Mouse (Mus musculus) limb, embryonic 15.5 days (tissue): ENCODE measurements around the gene Cdhr1. TPM values are rescaled to one million over a fixed set of nuclear protein-coding genes. Genes with fewer than 3 reads are reported as not detected.

ENCODE experiments used
- ATAC-seq: fragments of 200-750 bp; cut with Nextera tagmentation; 2 replicates; pipeline ENCODE4 v1.8.0; 2017; ENCODE audit warnings: low read depth, moderate TSS enrichment; ENCODE audit not compliant: insufficient number of reproducible peaks, low FRiP score, low TSS enrichment
- H3K27ac ChIP-seq: fragments of 300-500 bp; sonication (generic); 2 replicates; pipeline ENCODE4 v1.5.1; 2015; ENCODE audit warnings: moderate library complexity, mild to moderate bottlenecking, inconsistent platforms
- H3K27me3 ChIP-seq: fragments of 300-500 bp; sonication (generic); 2 replicates; pipeline ENCODE4 v1.6.1; 2015; ENCODE audit warnings: inconsistent platforms
- H3K36me3 ChIP-seq: fragments of 300-500 bp; sonication (generic); 2 replicates; pipeline ENCODE4 v1.6.1; 2015; ENCODE audit warnings: inconsistent platforms
- H3K4me1 ChIP-seq: fragments of 300-500 bp; sonication (generic); 2 replicates; pipeline ENCODE4 v1.6.1; 2015; ENCODE audit warnings: inconsistent platforms
- H3K4me2 ChIP-seq: fragments of 300-500 bp; sonication (generic); 2 replicates; pipeline ENCODE4 v1.6.1; 2015; ENCODE audit warnings: mild to moderate bottlenecking, inconsistent platforms
- H3K4me3 ChIP-seq: fragments of 300-500 bp; sonication (generic); 2 replicates; pipeline ENCODE4 v1.5.1; 2015; ENCODE audit warnings: mild to moderate bottlenecking, inconsistent platforms
- H3K9ac ChIP-seq: fragments of 300-500 bp; sonication (generic); 2 replicates; pipeline ENCODE4 v1.6.1; 2015; ENCODE audit warnings: inconsistent platforms
- H3K9me3 ChIP-seq: fragments of 300-500 bp; sonication (generic); 2 replicates; pipeline ENCODE4 v1.6.1; 2016; ENCODE audit warnings: inconsistent platforms
- WGBS: fragments of 180-500 bp; shearing (Covaris S2); methylation state at CpG from one replicate; pipeline ENCODE4 v1.1.7; 2015; 5-methylcytosine and 5-hydroxymethylcytosine counted together
- polyA plus RNA-seq: library from polyadenylated mRNA; unstranded; fragments of >200 nt; fragmentation: Nextera tagmentation; extraction: Ambion mirVana; gene quantifications from 2 replicates; pipeline ENCODE4 v1.2.1, GENCODE M21; 2015

Gene Cdhr1
- polyA plus RNA-seq, 1 experiment from 2014 or later: 0.18 TPM

GRCm38 (mm10) chr14:37111371-37111770 lies 13.2 kb upstream of the Cdhr1 start:
- H3K9ac ChIP-seq: no peak overlapping the region
- no peak overlapping the region for H3K27ac ChIP-seq
- no peak for ATAC-seq
- no peaks in the 10 kb centered on the region for H3K27me3 ChIP-seq
- H3K4me3 ChIP-seq: no peak overlapping the region
- H3K36me3 ChIP-seq: no peaks in the 10 kb centered on the region
- H3K4me2 ChIP-seq: no peak overlapping the region
- peaks cover 3% of the 10 kb centered on the region for H3K4me1 ChIP-seq
- no peaks in the 10 kb centered on the region for H3K9me3 ChIP-seq

GRCm38 (mm10) chr14:37110456-37110855 lies 12.3 kb upstream of the Cdhr1 start:
- no peaks in the 10 kb centered on the region for H3K36me3 ChIP-seq
- H3K9ac ChIP-seq: no peak overlapping the region
- no peak for ATAC-seq
- H3K27me3 ChIP-seq: no peaks in the 10 kb centered on the region
- H3K4me1 ChIP-seq: peaks cover 3% of the 10 kb centered on the region
- no peak overlapping the region for H3K4me2 ChIP-seq
- H3K4me3 ChIP-seq: no peak overlapping the region
- H3K27ac ChIP-seq: no peak overlapping the region
- WGBS: 57% methylated on average over 2 of the region's 2 CpGs
- no peaks in the 10 kb centered on the region for H3K9me3 ChIP-seq

- Histone ChIP-seq H3K4me1 (peaks cover 3% of the 10 kb centered on the region), H3K27me3 (no peaks in the 10 kb centered on the region), H3K4me3 (no peak overlapping the region), H3K4me2 (0 out of 2 replicates have a peak overlapping the region, but pooled peaks have one; percentile 8), H3K9ac (no peak overlapping the region), H3K36me3 (no peaks in the 10 kb centered on the region), H3K27ac (no peak overlapping the region), H3K9me3 (no peaks in the 10 kb centered on the region)
- 9% methylated on average over 9 of the region's 9 CpGs for WGBS
- ATAC-seq: no peak
Observed at GRCm38 (mm10) chr14:37109975-37110374, 11.8 kb upstream of the Cdhr1 start.

- H3K4me1 ChIP-seq: peaks cover 3% of the 10 kb centered on the region
- H3K27me3 ChIP-seq: no peaks in the 10 kb centered on the region
- no peaks in the 10 kb centered on the region for H3K36me3 ChIP-seq
- no peaks in the 10 kb centered on the region for H3K9me3 ChIP-seq
- H3K27ac ChIP-seq: no peak overlapping the region
- H3K4me3 ChIP-seq: no peak overlapping the region
- ATAC-seq: no peak
- no peak overlapping the region for H3K9ac ChIP-seq
- WGBS: 39% methylated on average over 8 of the region's 8 CpGs
- no peak overlapping the region for H3K4me2 ChIP-seq
Observed at GRCm38 (mm10) chr14:37109460-37109859, 11.3 kb upstream of the Cdhr1 start.

GRCm38 (mm10) chr14:37105846-37106245 lies 7.7 kb upstream of the Cdhr1 start:
- Histone ChIP-seq H3K27ac (no peak overlapping the region), H3K4me1 (peaks cover 3% of the 10 kb centered on the region), H3K4me2 (no peak overlapping the region), H3K36me3 (no peaks in the 10 kb centered on the region), H3K9me3 (no peaks in the 10 kb centered on the region), H3K27me3 (no peaks in the 10 kb centered on the region), H3K9ac (no peak overlapping the region), H3K4me3 (no peak overlapping the region)
- ATAC-seq: no peak
- WGBS: 26% methylated on average over 7 of the region's 7 CpGs

- Histone ChIP-seq H3K4me3 (no peak overlapping the region), H3K9me3 (no peaks in the 10 kb centered on the region), H3K27me3 (no peaks in the 10 kb centered on the region), H3K27ac (no peak overlapping the region), H3K4me1 (no peaks in the 10 kb centered on the region; the same call in 1 of the 2 replicates), H3K36me3 (no peaks in the 10 kb centered on the region), H3K9ac (no peak overlapping the region), H3K4me2 (no peak overlapping the region)
- WGBS: 47% methylated on average over 5 of the region's 5 CpGs
- ATAC-seq: no peak
Observed at GRCm38 (mm10) chr14:37104747-37105146, 6.6 kb upstream of the Cdhr1 start.

GRCm38 (mm10) chr14:37102484-37102883 lies 4.3 kb upstream of the Cdhr1 start:
- H3K4me3 ChIP-seq: no peak overlapping the region
- no peak overlapping the region for H3K9ac ChIP-seq
- no peak overlapping the region for H3K27ac ChIP-seq
- peaks cover 18% of the 10 kb centered on the region for H3K27me3 ChIP-seq
- no peak overlapping the region for H3K4me2 ChIP-seq
- ATAC-seq: no peak
- H3K9me3 ChIP-seq: no peaks in the 10 kb centered on the region
- peaks cover 9% of the 10 kb centered on the region for H3K4me1 ChIP-seq
- no peaks in the 10 kb centered on the region for H3K36me3 ChIP-seq
- WGBS: 66% methylated on average over 3 of the region's 3 CpGs

- Histone ChIP-seq H3K9ac (no peak overlapping the region), H3K27me3 (peaks cover 26% of the 10 kb centered on the region), H3K36me3 (no peaks in the 10 kb centered on the region), H3K4me3 (no peak overlapping the region), H3K27ac (no peak overlapping the region), H3K4me2 (no peak overlapping the region), H3K9me3 (no peaks in the 10 kb centered on the region), H3K4me1 (peaks cover 9% of the 10 kb centered on the region)
- ATAC-seq: no peak
- 75% methylated on average over 5 of the region's 5 CpGs for WGBS
Observed at GRCm38 (mm10) chr14:37101531-37101930, 3.4 kb upstream of the Cdhr1 start.

- H3K4me1 ChIP-seq: peaks cover 9% of the 10 kb centered on the region
- no peak overlapping the region for H3K9ac ChIP-seq
- WGBS: 77% methylated on average over 4 of the region's 4 CpGs
- no peaks in the 10 kb centered on the region for H3K36me3 ChIP-seq
- peaks cover 30% of the 10 kb centered on the region for H3K27me3 ChIP-seq
- H3K4me2 ChIP-seq: no peak overlapping the region
- no peak overlapping the region for H3K27ac ChIP-seq
- no peaks in the 10 kb centered on the region for H3K9me3 ChIP-seq
- H3K4me3 ChIP-seq: no peak overlapping the region
- ATAC-seq: no peak
Observed at GRCm38 (mm10) chr14:37095556-37095955, 2.6 kb downstream of the Cdhr1 start.

- peaks cover 30% of the 10 kb centered on the region for H3K27me3 ChIP-seq
- H3K9me3 ChIP-seq: no peaks in the 10 kb centered on the region
- H3K4me1 ChIP-seq: peaks cover 9% of the 10 kb centered on the region
- H3K9ac ChIP-seq: no peak overlapping the region
- H3K4me3 ChIP-seq: no peak overlapping the region
- 78% methylated on average over 6 of the region's 6 CpGs for WGBS
- H3K4me2 ChIP-seq: no peak overlapping the region
- no peak for ATAC-seq
- H3K27ac ChIP-seq: no peak overlapping the region
- no peaks in the 10 kb centered on the region for H3K36me3 ChIP-seq
Observed at GRCm38 (mm10) chr14:37094436-37094835, 3.7 kb downstream of the Cdhr1 start.

- H3K4me3 ChIP-seq: no peak overlapping the region
Observed at GRCm38 (mm10) chr14:37083755-37084154, 14.4 kb downstream of the Cdhr1 start.

GRCm38 (mm10) chr14:37080724-37081123 lies 17.4 kb downstream of the Cdhr1 start:
- no peaks in the 10 kb centered on the region for H3K4me1 ChIP-seq
- 74% methylated on average over 1 of the region's 1 CpGs for WGBS
- ATAC-seq: no peak
- H3K27me3 ChIP-seq: no peaks in the 10 kb centered on the region
- no peak overlapping the region for H3K4me2 ChIP-seq
- no peak overlapping the region for H3K4me3 ChIP-seq
- no peak overlapping the region for H3K9ac ChIP-seq
- H3K36me3 ChIP-seq: no peaks in the 10 kb centered on the region
- H3K9me3 ChIP-seq: no peaks in the 10 kb centered on the region
- H3K27ac ChIP-seq: no peak overlapping the region

More at GRCm38 (mm10) chr14:37083755-37084154, 14.4 kb downstream of the Cdhr1 start:
- no peaks in the 10 kb centered on the region for H3K36me3 ChIP-seq
- H3K27ac ChIP-seq: no peak overlapping the region
- 29% methylated on average over 4 of the region's 4 CpGs for WGBS
- no peaks in the 10 kb centered on the region for H3K27me3 ChIP-seq
- no peaks in the 10 kb centered on the region for H3K4me1 ChIP-seq
- ATAC-seq: no peak
- no peak overlapping the region for H3K9ac ChIP-seq
- H3K9me3 ChIP-seq: no peaks in the 10 kb centered on the region
- H3K4me2 ChIP-seq: no peak overlapping the region

GRCm38 (mm10) chr14:37068516-37068915 lies 29.6 kb downstream of the Cdhr1 start:
- ATAC-seq: no peak
- 14% methylated on average over 9 of the region's 9 CpGs for WGBS

More at GRCm38 (mm10) chr14:37068516-37068915, 29.6 kb downstream of the Cdhr1 start:
- no peaks in the 10 kb centered on the region for H3K4me1 ChIP-seq
- no peaks in the 10 kb centered on the region for H3K36me3 ChIP-seq
- H3K4me2 ChIP-seq: no peak overlapping the region
- no peaks in the 10 kb centered on the region for H3K9me3 ChIP-seq
- H3K27me3 ChIP-seq: no peaks in the 10 kb centered on the region
- no peak overlapping the region for H3K27ac ChIP-seq
- no peak overlapping the region for H3K9ac ChIP-seq
- no peak overlapping the region for H3K4me3 ChIP-seq
